Mouse (Mus musculus): ENCODE results near the gene Nthl1. TPM values are rescaled to one million over a fixed set of nuclear protein-coding genes. Genes with fewer than 3 reads are reported as not detected.

The Nthl1 gene
- polyA plus RNA-seq, 1 experiment from 2014 or later, result 14.9 TPM

- Histone ChIP-seq H3K36me3 (ENCODE audit: insufficient read depth, low read length) (peaks cover 57% of the 10 kb centered on the region), H3K4me2 (ENCODE audit: low read length) (no peak overlapping the region), H3K9me3 (replicated peaks; ENCODE audit: low read length) (no peaks in the 10 kb centered on the region), H3K27ac (no peak overlapping the region), H3K4me3 (replicated peaks; ENCODE audit: low read depth, low read length) (no peak overlapping the region), H3K27me3 (ENCODE audit: insufficient read depth, low read length) (no peaks in the 10 kb centered on the region), H3K4me1 (replicated peaks; ENCODE audit: insufficient read depth, low read length) (no peaks in the 10 kb centered on the region), H3K9ac (ENCODE audit: low read depth, low read length) (no peak overlapping the region)
- no peak for TF ChIP-seq CTCF (IDR thresholded peaks at IDR 0.05; ENCODE audit: low read depth)
- no peak for ATAC-seq (replicated peaks; ENCODE audit: low FRiP score, low read depth)
- DNase-seq (ENCODE audit: low spot score), result no peak
- WGBS, result 93% methylated on average over 8 of the region's 8 CpGs
Measured at GRCm38 (mm10) chr17:24625472-24625871, 7.0 kb upstream of the Nthl1 start.

- Histone ChIP-seq H3K27me3 (ENCODE audit: insufficient read depth, low read length) (no peaks in the 10 kb centered on the region), H3K4me3 (replicated peaks; ENCODE audit: low read depth, low read length) (no peak overlapping the region), H3K4me1 (replicated peaks; ENCODE audit: insufficient read depth, low read length) (peaks cover 12% of the 10 kb centered on the region), H3K27ac (no peak overlapping the region), H3K4me2 (ENCODE audit: low read length) (no peak overlapping the region), H3K9ac (ENCODE audit: low read depth, low read length) (no peak overlapping the region), H3K36me3 (ENCODE audit: insufficient read depth, low read length) (peaks cover 29% of the 10 kb centered on the region), H3K9me3 (replicated peaks; ENCODE audit: low read length) (no peaks in the 10 kb centered on the region)
- ATAC-seq (replicated peaks; ENCODE audit: low FRiP score, low read depth) (no peak), DNase-seq (ENCODE audit: low spot score) (peak; percentile 76)
- 53% methylated on average over 5 of the region's 5 CpGs for WGBS
- TF ChIP-seq CTCF (IDR thresholded peaks at IDR 0.05; ENCODE audit: low read depth), result peak; percentile 90
Measured at GRCm38 (mm10) chr17:24628646-24629045, 3.8 kb upstream of the Nthl1 start.

DNA sequence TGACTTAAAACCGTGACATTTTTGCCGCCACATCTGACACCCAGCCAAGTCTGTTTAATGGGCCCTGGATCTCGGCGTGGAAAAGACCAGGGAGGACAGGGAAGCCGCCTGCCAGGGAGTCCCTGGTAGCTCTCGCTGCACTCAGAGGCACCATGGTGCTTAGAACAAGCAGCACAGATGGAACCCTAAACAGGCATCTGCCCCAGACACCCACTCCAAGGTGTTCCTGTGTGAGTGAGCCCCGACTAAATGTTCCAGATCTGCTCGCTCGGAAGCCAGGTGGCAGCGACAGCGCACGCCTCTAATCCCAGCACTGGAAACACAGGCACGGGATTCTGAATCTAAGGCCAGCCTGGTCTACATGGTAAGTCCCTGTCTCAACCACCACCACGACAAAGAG is 2.4 kb upstream of the Nthl1 start:
- H3K4me3 ChIP-seq (replicated peaks; ENCODE audit: low read depth, low read length), result no peak overlapping the region
- no peak for TF ChIP-seq CTCF (IDR thresholded peaks at IDR 0.05; ENCODE audit: low read depth)
- H3K27ac ChIP-seq, result no peak overlapping the region
- H3K9ac ChIP-seq (ENCODE audit: low read depth, low read length), result no peak overlapping the region
- ATAC-seq (replicated peaks; ENCODE audit: low FRiP score, low read depth) (no peak), DNase-seq (ENCODE audit: low spot score) (no peak)
- H3K27me3 ChIP-seq (ENCODE audit: insufficient read depth, low read length), result no peaks in the 10 kb centered on the region
- H3K4me2 ChIP-seq (ENCODE audit: low read length), result no peak overlapping the region
- H3K9me3 ChIP-seq (replicated peaks; ENCODE audit: low read length), result no peaks in the 10 kb centered on the region
- WGBS, result 87% methylated on average over 14 of the region's 14 CpGs
- peaks cover 24% of the 10 kb centered on the region for H3K36me3 ChIP-seq (ENCODE audit: insufficient read depth, low read length)
- peaks cover 12% of the 10 kb centered on the region for H3K4me1 ChIP-seq (replicated peaks; ENCODE audit: insufficient read depth, low read length)

- H3K36me3 ChIP-seq (ENCODE audit: insufficient read depth, low read length), result peaks cover 13% of the 10 kb centered on the region
- DNase-seq (ENCODE audit: low spot score), result peak; percentile 73
- 9% methylated on average over 22 of the region's 22 CpGs for WGBS
Measured at GRCm38 (mm10) chr17:24632813-24633449, 451 bp downstream of the Nthl1 start.

GRCm38 (mm10) chr17:24633831-24634230 is 1.4 kb downstream of the Nthl1 start:
- Histone ChIP-seq H3K36me3 (ENCODE audit: insufficient read depth, low read length) (peaks cover 18% of the 10 kb centered on the region), H3K4me3 (replicated peaks; ENCODE audit: low read depth, low read length) (no peak overlapping the region), H3K4me1 (replicated peaks; ENCODE audit: insufficient read depth, low read length) (peaks cover 12% of the 10 kb centered on the region), H3K27me3 (ENCODE audit: insufficient read depth, low read length) (no peaks in the 10 kb centered on the region), H3K4me2 (ENCODE audit: low read length) (no peak overlapping the region), H3K9me3 (replicated peaks; ENCODE audit: low read length) (no peaks in the 10 kb centered on the region), H3K9ac (ENCODE audit: low read depth, low read length) (no peak overlapping the region), H3K27ac (peak overlapping the region; percentile 94)
- DNase-seq (ENCODE audit: low spot score) (no peak), ATAC-seq (replicated peaks; ENCODE audit: low FRiP score, low read depth) (no peak)
- TF ChIP-seq CTCF (IDR thresholded peaks at IDR 0.05; ENCODE audit: low read depth), result no peak
- WGBS, result 98% methylated on average over 11 of the region's 11 CpGs

More at GRCm38 (mm10) chr17:24632813-24633449, 451 bp downstream of the Nthl1 start:
- Histone ChIP-seq H3K4me1 (replicated peaks; ENCODE audit: insufficient read depth, low read length) (peaks cover 12% of the 10 kb centered on the region), H3K27me3 (ENCODE audit: insufficient read depth, low read length) (no peaks in the 10 kb centered on the region), H3K4me3 (replicated peaks; ENCODE audit: low read depth, low read length) (peak overlapping the region; percentile 72), H3K9ac (ENCODE audit: low read depth, low read length) (peak overlapping the region; percentile 70), H3K27ac (peak overlapping the region; percentile 94), H3K9me3 (replicated peaks; ENCODE audit: low read length) (no peaks in the 10 kb centered on the region), H3K4me2 (ENCODE audit: low read length) (peak overlapping the region; percentile 77)
- peak; percentile 24; the same call in 1 of the 2 replicates for ATAC-seq (replicated peaks; ENCODE audit: low FRiP score, low read depth)
- no peak for TF ChIP-seq CTCF (IDR thresholded peaks at IDR 0.05; ENCODE audit: low read depth)

GRCm38 (mm10) chr17:24635024-24635423 is 2.5 kb downstream of the Nthl1 start:
- WGBS, result 62% methylated on average over 4 of the region's 4 CpGs
- Histone ChIP-seq H3K27me3 (ENCODE audit: insufficient read depth, low read length) (no peaks in the 10 kb centered on the region), H3K4me2 (ENCODE audit: low read length) (no peak overlapping the region), H3K36me3 (ENCODE audit: insufficient read depth, low read length) (peaks cover 12% of the 10 kb centered on the region), H3K4me1 (replicated peaks; ENCODE audit: insufficient read depth, low read length) (peaks cover 21% of the 10 kb centered on the region), H3K27ac (no peak overlapping the region), H3K9ac (ENCODE audit: low read depth, low read length) (no peak overlapping the region), H3K9me3 (replicated peaks; ENCODE audit: low read length) (no peaks in the 10 kb centered on the region), H3K4me3 (replicated peaks; ENCODE audit: low read depth, low read length) (no peak overlapping the region)
- DNase-seq (ENCODE audit: low spot score) (no peak), ATAC-seq (replicated peaks; ENCODE audit: low FRiP score, low read depth) (no peak)
- no peak for TF ChIP-seq CTCF (IDR thresholded peaks at IDR 0.05; ENCODE audit: low read depth)

Data from kidney, postnatal 0 days (tissue).